Mouse (Mus musculus) embryonic facial prominence, embryonic 11.5 days (tissue): ENCODE data around the gene Cab39l. TPM values are rescaled to one million over a fixed set of nuclear protein-coding genes. Genes with fewer than 3 reads are reported as not detected.

Experiments
- ATAC-seq: fragments of 200-750 bp; cut with Nextera tagmentation; replicated peaks from 2 replicates; pipeline ENCODE4 v1.8.0; 2017; ENCODE audit warnings: low read depth; ENCODE audit not compliant: insufficient number of reproducible peaks, low FRiP score, low TSS enrichment
- DNase-seq: peaks from one replicate; pipeline ENCODE4 v3.0.0-alpha.2; 2015; ENCODE audit warnings: low spot score
- H3K27ac ChIP-seq: fragments of 300-500 bp; sonication (generic); replicated peaks from 2 replicates; pipeline ENCODE4 v1.5.1; 2014; ENCODE audit warnings: mild to moderate bottlenecking, low read depth, low read length, control low read depth
- H3K27me3 ChIP-seq: fragments of 300-500 bp; sonication (generic); 2 replicates; pipeline ENCODE4 v1.6.1; 2014; ENCODE audit warnings: mild to moderate bottlenecking, low read length, moderate library complexity, mixed read lengths; ENCODE audit not compliant: control insufficient read depth, insufficient read depth
- H3K36me3 ChIP-seq: fragments of 300-500 bp; sonication (generic); replicated peaks from 2 replicates; pipeline ENCODE4 v1.6.1; 2014; ENCODE audit warnings: low read depth, mild to moderate bottlenecking, low read length, moderate library complexity, mixed read lengths; ENCODE audit not compliant: control insufficient read depth, insufficient read depth
- H3K4me1 ChIP-seq: fragments of 300-500 bp; sonication (generic); 2 replicates; pipeline ENCODE4 v1.6.1; 2014; ENCODE audit warnings: low read length, mixed read lengths; ENCODE audit not compliant: control insufficient read depth, insufficient read depth
- H3K4me2 ChIP-seq: fragments of 300-500 bp; sonication (generic); 2 replicates; pipeline ENCODE4 v1.6.1; 2014; ENCODE audit warnings: low read depth, mild to moderate bottlenecking, control low read depth, low read length, moderate library complexity
- H3K4me3 ChIP-seq: fragments of 300-500 bp; sonication (generic); 2 replicates; pipeline ENCODE4 v1.5.1; 2014; ENCODE audit warnings: low read depth, low read length, control low read depth
- H3K9ac ChIP-seq: fragments of 300-500 bp; sonication (generic); replicated peaks from 2 replicates; pipeline ENCODE4 v1.6.1; 2014; ENCODE audit warnings: mild to moderate bottlenecking, control low read depth, low read length
- H3K9me3 ChIP-seq: fragments of 300-500 bp; sonication (generic); replicated peaks from 2 replicates; pipeline ENCODE4 v1.6.1; 2016; ENCODE audit warnings: mild to moderate bottlenecking, low read length, inconsistent platforms, mixed read lengths; ENCODE audit not compliant: control insufficient read depth
- WGBS: fragments of 180-500 bp; shearing (Covaris S2); extraction: QIAGEN DNeasy Blood & Tissue Kit; methylation state at CpG from one replicate; pipeline ENCODE4 v1.1.7; 2014; 5-methylcytosine and 5-hydroxymethylcytosine counted together
- polyA plus RNA-seq: library from polyadenylated mRNA; unstranded; fragments of >200 nt; fragmentation: Nextera tagmentation; extraction: Ambion mirVana; gene quantifications from 2 replicates; pipeline ENCODE4 v1.2.1, GENCODE M21; 2014

Gene Cab39l
- polyA plus RNA-seq, 1 experiment from 2014 or later, result 61.8 TPM

- WGBS, result 97% methylated on average over 3 of the region's 3 CpGs
- H3K4me3 ChIP-seq, result no peak overlapping the region
- no peak for ATAC-seq
Measured at GRCm38 (mm10) chr14:59592593-59592992, 151.8 kb downstream of the Cab39l start.

DNA sequence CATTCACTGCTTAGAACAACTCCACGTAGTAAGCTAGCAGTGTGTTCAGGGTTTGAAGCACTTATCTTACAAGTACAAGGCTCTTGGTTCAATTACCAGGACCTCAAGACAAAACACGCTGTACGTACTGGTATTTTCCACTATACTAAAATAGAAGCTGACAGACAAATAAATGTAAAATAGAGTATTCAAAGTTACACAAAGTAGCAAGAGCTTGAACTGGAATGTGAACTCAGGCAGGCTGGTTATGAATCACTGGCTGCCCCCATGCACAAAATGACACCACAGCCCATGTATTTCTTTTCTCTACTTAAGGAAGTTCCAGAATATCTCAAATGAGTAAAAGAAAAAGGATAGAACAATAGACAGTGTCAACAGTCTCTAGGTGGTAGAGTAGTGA lies 154.2 kb downstream of the Cab39l start:
- Histone ChIP-seq H3K27me3 (no peaks in the 10 kb centered on the region), H3K9ac (no peak overlapping the region), H3K4me1 (no peaks in the 10 kb centered on the region), H3K4me2 (no peak overlapping the region), H3K36me3 (no peaks in the 10 kb centered on the region; the same call in 1 of the 2 replicates), H3K9me3 (no peaks in the 10 kb centered on the region), H3K4me3 (no peak overlapping the region), H3K27ac (no peak overlapping the region)
- no peak for ATAC-seq
- DNase-seq, result no peak
- WGBS, result 96% methylated on average over 3 of the region's 3 CpGs

More at GRCm38 (mm10) chr14:59592593-59592992, 151.8 kb downstream of the Cab39l start:
- no peak for DNase-seq
- no peaks in the 10 kb centered on the region for H3K4me1 ChIP-seq
- no peak overlapping the region for H3K27ac ChIP-seq
- no peaks in the 10 kb centered on the region for H3K9me3 ChIP-seq
- no peak overlapping the region for H3K4me2 ChIP-seq
- H3K36me3 ChIP-seq, result peaks cover 8% of the 10 kb centered on the region; the same call in 1 of the 2 replicates
- H3K9ac ChIP-seq, result no peak overlapping the region
- H3K27me3 ChIP-seq, result no peaks in the 10 kb centered on the region

DNA sequence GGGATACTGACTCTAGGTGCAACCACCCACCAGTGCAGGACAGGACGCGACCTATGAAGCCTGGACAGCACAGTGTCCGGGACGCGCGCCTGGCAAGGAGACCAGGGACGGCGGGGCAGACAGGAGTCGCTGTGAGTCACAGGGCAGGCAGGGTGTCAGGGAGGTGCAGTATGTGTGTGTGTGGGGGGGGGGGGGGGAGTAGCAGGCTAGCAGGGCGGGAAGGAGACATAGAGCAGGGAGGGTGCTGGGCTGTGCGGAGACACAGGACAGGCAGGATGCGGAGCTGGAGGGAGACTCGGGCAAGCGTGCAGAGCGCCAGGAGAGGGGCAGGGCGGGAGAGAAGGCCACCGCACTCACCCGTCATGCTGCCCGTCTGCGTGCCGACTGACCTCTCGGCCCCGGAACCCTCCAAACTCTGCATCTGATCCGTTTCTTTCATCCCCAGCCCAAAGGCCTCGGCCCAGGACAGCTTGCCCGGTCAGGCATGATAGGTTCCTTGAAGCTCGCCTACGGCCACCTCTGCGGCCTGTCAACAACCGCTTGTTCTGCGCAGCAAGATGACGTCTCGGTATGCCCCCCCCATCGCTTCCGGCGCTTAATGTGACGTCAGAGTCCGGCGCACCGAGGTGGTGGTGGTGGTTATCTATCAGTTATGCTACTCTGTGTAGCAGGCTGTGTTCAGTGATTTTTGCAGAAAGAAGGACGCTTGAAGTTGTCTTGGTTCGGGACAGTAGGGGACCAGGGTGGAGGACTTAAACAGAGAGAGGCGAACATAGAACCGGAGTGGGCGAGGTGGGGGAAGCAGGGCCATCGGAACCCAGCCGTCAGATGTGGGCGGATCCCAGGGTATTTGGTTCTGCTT lies 156.9 kb downstream of the Cab39l start, which contains the start of gene Cdadc1:
Gene Cdadc1, minus strand, starts transcription at position 562 of the 862 bp plus-strand sequence.
- H3K9ac ChIP-seq, result peak within 1 kb of the TSS; percentile 81
- H3K9me3 ChIP-seq, result no peaks in the 10 kb centered on the region
- H3K4me2 ChIP-seq, result peak within 1 kb of the TSS; percentile 88
- no peak within 1 kb of the TSS for H3K27ac ChIP-seq
- DNase-seq (peak; percentile 92), ATAC-seq (peak; percentile 91)
- H3K4me1 ChIP-seq, result no peaks in the 10 kb centered on the region
- no peaks in the 10 kb centered on the region for H3K36me3 ChIP-seq
- H3K4me3 ChIP-seq, result peak within 1 kb of the TSS; percentile 93
- WGBS, result 1% methylated on average over 47 of the region's 48 CpGs
- no peaks in the 10 kb centered on the region for H3K27me3 ChIP-seq

DNA sequence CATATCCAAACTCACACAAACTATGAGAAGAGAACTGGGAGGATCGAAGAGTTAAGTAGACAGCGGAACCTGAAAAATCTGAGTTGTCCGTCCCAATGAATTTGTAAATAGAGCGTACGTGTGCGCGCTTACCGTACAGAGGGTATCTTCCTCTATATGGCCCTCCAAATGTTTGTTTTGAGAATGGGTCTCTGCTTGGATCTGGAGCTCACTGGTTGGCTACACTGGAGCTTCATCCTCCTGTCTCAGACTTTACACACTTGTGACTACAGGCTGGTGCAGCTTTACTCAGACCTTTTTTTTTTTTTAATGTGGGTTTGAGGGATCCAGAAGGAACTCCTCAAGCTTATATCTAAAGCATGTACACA lies 157.5 kb downstream of the Cab39l start:
- no peak overlapping the region for H3K27ac ChIP-seq
- WGBS, result 2% methylated on average over 8 of the region's 8 CpGs
- DNase-seq (no peak), ATAC-seq (no peak)
- H3K9me3 ChIP-seq, result no peaks in the 10 kb centered on the region
- H3K4me3 ChIP-seq, result peak overlapping the region; percentile 93
- H3K36me3 ChIP-seq, result no peaks in the 10 kb centered on the region
- H3K27me3 ChIP-seq, result no peaks in the 10 kb centered on the region
- H3K4me2 ChIP-seq, result peak overlapping the region; percentile 49
- peak overlapping the region; percentile 81 for H3K9ac ChIP-seq
- H3K4me1 ChIP-seq, result no peaks in the 10 kb centered on the region

GRCm38 (mm10) chr14:59604002-59604645 lies 163.4 kb downstream of the Cab39l start:
- H3K4me1 ChIP-seq, result no peaks in the 10 kb centered on the region
- H3K9ac ChIP-seq, result no peak overlapping the region
- H3K4me3 ChIP-seq, result no peak overlapping the region
- no peaks in the 10 kb centered on the region for H3K9me3 ChIP-seq
- no peaks in the 10 kb centered on the region for H3K36me3 ChIP-seq
- H3K27me3 ChIP-seq, result no peaks in the 10 kb centered on the region
- DNase-seq (peak; percentile 49), ATAC-seq (no peak)
- 73% methylated on average over 5 of the region's 5 CpGs for WGBS
- no peak overlapping the region for H3K4me2 ChIP-seq
- H3K27ac ChIP-seq, result no peak overlapping the region

GRCm38 (mm10) chr14:59605671-59606353 lies 165.0 kb downstream of the Cab39l start:
- H3K4me2 ChIP-seq, result no peak overlapping the region
- no peak overlapping the region for H3K4me3 ChIP-seq
- H3K27me3 ChIP-seq, result no peaks in the 10 kb centered on the region
- DNase-seq, result peak; percentile 85
- no peak overlapping the region for H3K9ac ChIP-seq
- 19% methylated on average over 5 of the region's 5 CpGs for WGBS
- H3K27ac ChIP-seq, result no peak overlapping the region
- H3K4me1 ChIP-seq, result no peaks in the 10 kb centered on the region
- H3K36me3 ChIP-seq, result no peaks in the 10 kb centered on the region
- ATAC-seq, result no peak
- H3K9me3 ChIP-seq, result no peaks in the 10 kb centered on the region

GRCm38 (mm10) chr14:59607021-59607420 lies 166.2 kb downstream of the Cab39l start:
- no peak for ATAC-seq
- Histone ChIP-seq H3K27ac (no peak overlapping the region), H3K4me1 (no peaks in the 10 kb centered on the region), H3K27me3 (no peaks in the 10 kb centered on the region), H3K9ac (no peak overlapping the region), H3K9me3 (no peaks in the 10 kb centered on the region), H3K4me3 (no peak overlapping the region), H3K4me2 (no peak overlapping the region), H3K36me3 (no peaks in the 10 kb centered on the region)
- 24% methylated on average over 3 of the region's 3 CpGs for WGBS
- DNase-seq, result no peak
